Mouse (Mus musculus): ENCODE data around the gene Tpcn2.

Gene Tpcn2

DNA sequence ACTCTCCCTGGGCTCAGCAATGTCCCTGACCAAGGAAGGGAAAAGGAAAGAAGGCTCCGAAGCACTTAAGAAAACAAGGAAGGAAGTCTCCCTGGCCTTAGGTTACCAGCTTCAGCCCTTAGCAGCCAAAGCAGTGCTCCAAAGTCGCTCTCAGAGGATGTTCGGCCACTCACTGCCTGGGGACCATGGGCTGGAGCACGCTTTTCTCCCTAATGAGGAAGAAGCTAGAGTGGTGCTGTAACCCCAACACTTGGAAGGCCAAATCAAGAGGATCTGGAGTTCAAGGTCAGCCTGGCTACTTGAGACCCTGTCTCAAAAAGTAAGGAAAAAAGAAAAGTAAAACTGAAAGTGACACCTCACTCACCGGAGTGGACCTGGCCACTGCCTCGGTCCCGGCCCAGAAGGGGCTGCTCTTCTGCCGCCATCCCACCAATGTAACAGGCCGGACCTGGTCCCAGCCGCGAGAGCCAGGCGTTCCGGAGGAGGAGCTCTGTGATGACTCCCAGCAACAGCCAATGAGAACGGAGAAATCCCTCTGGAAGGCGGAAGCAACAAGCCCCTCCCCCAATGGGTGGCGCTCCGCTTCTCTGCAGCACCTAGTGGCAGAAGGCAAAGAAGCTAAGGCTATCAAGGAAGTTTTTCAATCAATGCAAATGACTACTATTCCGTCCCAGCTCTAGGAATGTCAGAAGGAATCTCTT lies at the start of gene Tpcn2:
TSS of gene Tpcn2 (minus strand) at position 525 of the 701 bp plus-strand sequence.
- DNase-seq: peak; percentile 89 to 90

DNA sequence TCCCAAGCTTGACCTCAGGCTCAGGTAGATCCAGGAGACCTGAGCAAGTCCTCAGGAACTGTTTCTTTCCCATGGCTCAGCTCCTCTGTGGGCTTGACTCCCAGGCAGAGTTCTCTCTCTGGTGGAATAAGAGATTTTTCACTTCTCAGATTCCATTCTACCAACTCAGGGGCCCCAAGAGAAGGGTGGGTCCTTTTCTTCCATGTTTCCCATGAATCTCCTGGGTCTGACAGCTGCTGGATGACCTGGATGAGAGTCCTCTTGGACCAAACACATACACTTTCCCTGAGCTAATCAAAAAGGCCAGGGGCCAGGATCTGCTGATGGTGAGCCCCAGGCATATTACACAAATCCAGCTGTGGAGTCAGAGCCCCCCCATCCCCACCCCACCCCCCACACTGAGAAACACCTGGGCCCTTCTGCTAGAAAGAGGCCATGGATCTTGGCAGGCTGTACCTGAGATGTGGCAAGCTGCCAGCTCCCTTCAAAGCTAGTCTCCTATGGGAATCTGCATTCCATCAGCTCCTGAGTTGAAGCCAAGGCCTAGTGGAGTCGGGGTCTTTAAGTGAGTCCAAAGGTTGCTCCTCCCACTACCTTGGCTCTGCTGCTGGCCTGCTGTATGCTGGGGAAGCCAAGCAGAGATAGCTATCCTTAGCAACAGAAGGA lies 48.7 kb upstream of the Tpcn2 start:
- no peak for DNase-seq

DNA sequence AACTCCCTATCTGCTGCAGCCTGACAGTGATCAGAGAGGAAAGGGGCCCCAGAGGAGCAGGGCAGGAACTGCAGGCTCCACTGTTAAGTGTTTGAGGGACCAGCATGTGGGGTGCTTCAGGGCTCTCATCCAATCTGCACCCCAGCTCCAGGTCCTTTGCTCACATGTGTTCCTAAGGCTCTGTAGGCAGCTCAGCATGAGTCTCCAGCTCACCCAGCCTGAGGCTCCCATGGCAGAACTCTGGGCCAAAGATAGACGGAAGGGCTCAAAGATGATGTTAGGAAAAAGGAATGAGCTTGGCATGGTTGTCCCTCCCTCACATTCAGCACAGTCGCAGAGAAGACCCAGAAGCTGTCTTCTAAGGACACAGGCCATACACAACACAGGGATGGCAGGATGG lies 46.8 kb upstream of the Tpcn2 start:
- DNase-seq: no peak

DNA sequence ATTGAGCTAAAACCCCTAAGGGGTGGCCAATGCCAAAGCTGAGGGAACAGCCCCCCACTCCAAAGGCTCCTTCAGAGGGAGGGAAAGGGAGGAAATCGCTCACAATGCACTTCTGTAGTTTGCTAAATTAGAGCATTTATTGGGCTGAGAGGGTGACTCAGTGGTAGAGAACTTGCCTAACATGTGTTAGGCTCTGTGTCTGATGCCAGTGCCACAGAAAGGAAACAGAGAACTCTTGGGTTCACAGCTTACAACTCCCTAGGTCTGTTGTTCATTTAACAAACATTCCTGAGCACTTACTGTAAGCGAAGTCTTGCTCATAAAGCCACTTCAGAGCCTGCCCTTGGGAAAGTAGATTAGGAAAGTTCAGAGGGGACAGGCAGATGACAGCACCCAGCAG lies 46.2 kb upstream of the Tpcn2 start:
- DNase-seq: no peak

DNA sequence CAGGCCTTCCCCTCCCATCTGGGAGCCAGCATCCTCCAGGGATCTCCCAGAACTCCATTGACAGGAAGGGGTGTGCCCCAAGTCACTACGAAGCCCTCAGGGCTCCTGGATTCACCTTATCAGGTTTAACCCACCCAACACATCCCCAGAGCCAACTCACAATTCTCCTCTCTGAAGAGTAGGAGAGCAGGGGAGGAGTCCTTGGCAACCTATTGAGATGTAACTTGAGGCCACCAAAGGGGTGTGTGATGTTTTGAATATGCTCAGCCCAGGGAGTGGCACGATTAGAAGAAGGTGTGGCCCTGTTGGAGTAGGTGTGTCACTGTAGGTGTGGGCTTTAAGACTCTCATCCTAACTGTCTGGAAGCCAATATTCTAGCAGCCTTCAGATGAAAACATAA lies 41.9 kb upstream of the Tpcn2 start:
- DNase-seq: no peak

DNA sequence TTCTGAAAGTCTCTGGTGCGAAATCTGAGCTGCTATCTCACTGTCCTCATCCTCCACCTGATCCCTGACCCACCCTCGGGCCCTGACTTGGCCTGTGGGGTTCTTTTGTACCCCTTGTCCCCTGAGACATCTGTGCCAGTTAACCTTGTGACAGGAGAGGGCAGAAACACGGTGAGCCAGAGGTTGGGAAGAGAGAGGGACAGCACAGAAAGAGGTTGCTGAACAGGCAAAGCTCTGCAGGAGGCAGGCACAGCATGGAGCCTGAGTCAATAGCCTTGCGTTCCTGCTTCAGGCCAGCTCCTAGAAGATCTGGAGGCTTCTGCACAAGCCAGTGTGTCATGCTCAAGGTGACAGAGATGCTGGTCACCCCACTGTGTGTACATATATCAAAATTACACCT lies 39.8 kb upstream of the Tpcn2 start:
- no peak for DNase-seq

DNA sequence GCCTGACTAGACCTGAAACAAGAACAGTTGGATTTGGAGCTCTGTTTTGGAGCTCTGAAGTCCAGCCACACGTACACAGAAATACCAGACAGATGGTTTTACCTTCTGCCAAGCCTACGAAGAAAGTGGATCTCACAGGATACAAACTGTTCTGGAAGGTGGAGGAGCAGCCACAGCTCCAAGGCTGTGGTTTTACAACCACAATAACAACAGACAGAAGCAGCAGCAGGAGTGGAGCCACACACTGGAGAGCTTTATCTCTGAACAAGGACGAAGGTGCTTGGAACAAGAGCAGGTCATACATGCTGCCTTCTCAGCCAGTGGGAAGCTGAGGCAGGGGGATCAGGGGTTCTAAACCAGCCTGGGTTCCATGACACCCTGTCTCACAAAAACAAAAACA lies 35.7 kb upstream of the Tpcn2 start:
- no peak for DNase-seq

DNA sequence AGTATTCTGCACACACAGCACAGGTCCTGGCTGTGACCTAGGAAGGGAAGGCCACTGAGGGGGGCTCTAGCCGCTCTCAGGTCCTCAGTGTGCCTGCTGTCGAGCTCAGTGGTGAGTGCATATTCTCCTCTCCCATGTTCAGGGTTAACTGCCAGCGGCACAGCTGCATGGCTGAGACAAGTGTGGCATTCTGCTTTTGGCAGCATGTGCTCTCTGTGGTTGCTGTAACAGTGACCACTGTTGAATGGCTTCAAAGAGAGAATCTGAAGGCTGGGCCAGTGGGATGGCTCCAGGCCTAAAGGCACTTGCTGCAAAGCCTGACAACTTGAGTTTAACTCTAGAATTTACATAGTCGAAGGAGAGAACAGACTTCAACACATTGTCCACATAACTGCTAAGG lies 33.7 kb upstream of the Tpcn2 start:
- DNase-seq: no peak

DNA sequence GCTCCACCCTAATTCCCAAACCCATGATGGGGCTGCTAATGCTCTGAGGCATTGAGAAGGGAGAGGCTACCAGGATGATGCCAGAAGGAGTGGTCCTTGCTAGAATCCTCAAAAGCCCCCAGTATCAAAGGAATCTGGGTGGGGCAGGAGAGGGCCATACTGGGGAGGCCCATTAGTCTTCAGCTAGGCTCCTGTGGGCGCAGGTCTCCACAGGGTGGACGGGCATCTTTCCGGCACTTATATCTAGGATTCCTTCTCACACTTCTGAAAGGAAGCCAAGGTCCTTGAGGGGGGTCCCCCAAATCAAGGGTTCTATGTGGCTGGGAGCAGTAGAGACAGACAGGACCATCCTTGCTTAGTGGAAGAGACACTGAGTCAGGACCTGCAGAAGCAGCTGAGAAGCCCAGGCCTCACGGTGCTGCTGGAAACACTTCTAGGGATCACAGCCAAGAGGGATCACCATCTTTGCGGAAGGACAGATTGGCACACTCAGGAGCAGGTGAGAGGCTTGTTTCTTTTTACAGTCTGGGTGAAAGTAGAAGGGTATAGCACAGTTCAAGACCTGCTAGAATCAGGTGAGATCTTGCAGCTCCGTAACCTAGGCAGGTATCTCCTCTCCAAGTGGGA lies 31.1 kb upstream of the Tpcn2 start, which contains the start of gene Mrgprd:
TSS of gene Mrgprd (plus strand) at position 51 of the 627 bp plus-strand sequence.
- no peak for DNase-seq

DNA sequence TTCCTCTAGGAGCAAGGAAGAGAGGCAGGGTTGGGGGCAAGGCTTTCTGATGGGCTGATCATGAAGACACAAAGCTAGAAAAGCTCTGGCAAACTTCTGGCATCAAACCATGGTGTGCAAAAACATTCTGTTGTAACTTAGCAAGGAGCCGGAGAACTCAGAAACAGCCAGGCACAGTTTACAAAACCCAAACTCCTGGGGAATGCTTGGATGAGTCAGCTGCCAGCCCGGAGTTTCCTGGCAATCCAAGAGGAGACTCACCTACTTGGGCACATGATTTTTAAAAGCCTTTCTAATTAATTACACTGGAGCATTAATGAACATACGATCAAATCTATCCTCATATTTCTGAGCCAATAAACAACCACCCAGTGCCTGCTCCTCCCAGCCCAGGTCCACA lies 28.3 kb upstream of the Tpcn2 start:
- DNase-seq: no peak

DNA sequence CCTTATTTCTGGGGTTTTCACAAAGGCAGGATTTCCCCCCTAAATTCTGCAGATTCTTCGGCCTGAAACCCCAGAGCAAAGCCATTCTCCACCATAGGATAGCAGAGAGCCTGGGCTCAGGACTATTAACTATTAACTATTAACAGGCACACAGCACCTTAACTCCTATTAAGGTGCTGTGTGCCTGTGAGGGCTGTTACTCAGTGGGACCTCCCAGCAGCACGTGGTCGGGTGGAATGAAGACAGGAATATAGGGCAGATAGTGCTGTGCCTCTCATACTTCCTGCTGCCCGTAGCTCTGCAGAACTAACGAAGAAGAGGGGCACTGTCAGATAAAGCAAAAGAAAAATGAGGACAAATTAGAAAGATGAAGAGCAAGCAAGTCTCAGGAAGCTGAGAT lies 26.7 kb upstream of the Tpcn2 start:
- DNase-seq: no peak

DNA sequence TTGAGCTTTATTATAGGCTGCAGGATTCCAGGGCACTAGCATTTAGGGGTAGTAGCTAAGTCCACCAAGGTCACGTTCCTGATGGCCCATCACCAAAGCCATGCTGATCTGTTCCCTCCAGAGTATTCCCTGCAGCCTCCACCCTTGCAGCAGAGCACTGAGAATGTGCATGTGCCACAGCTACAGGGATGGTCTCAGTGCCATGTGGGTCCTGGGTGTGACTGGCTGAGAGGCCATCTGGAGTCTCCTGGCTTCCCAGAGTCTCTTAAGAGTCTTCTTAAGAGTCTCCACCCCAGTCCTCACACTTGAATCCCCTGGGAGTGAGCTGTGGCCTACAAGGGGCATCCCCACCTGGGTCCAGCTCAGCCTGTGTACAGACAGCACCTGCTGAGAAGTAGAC lies 26.1 kb upstream of the Tpcn2 start:
- no peak for DNase-seq

DNA sequence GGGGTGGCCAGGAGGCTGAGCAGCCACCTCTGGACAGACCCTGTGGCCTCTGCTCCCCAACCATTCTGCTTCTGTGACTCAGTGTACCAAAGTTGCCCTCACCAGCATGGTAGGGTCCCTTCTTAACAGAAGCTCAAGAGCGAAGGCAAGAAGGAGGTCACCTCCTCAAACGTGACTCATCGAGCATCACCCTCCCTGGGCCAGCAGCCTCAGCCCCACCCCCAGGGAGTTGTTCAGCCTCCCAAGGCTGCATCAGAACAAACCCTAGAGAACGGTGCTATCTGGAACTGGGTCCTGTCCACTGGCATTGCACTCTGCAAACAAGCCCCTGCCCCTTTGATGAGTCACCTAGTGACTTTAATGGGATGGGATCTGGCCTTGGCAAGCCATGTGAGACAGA lies 25.1 kb upstream of the Tpcn2 start:
- no peak for DNase-seq

DNA sequence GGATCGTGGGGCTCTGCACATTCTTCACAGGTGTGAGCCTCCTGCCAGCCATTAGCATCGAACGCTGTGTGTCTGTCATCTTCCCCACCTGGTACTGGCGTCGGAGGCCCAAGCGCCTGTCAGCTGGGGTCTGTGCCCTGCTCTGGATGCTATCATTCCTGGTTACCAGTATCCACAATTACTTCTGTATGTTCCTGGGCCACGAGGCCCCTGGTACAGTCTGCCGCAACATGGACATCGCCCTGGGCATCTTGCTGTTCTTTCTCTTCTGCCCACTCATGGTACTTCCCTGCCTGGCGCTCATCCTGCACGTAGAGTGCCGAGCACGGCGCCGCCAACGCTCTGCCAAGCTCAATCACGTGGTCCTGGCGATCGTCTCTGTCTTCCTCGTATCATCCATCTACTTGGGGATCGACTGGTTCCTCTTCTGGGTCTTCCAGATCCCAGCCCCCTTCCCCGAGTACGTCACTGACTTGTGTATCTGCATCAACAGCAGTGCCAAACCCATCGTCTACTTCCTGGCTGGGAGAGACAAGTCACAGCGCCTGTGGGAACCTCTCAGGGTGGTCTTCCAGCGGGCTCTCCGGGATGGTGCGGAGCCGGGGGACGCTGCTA lies 24.4 kb upstream of the Tpcn2 start:
- DNase-seq: no peak

DNA sequence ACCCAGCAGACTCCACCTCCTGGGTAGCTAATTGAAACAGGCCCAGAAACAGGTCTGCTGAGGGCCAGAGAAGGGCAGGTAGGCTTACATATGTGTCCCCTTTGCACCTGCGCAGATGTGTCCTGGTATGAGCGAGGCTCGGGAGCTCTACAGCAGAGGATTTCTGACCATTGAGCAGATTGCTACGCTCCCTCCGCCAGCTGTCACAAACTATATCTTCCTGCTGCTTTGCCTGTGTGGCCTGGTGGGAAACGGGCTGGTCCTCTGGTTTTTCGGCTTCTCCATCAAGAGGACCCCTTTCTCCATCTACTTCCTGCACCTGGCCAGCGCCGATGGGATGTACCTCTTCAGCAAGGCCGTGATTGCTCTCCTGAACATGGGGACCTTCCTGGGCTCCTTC lies 23.8 kb upstream of the Tpcn2 start:
- no peak for DNase-seq

DNA sequence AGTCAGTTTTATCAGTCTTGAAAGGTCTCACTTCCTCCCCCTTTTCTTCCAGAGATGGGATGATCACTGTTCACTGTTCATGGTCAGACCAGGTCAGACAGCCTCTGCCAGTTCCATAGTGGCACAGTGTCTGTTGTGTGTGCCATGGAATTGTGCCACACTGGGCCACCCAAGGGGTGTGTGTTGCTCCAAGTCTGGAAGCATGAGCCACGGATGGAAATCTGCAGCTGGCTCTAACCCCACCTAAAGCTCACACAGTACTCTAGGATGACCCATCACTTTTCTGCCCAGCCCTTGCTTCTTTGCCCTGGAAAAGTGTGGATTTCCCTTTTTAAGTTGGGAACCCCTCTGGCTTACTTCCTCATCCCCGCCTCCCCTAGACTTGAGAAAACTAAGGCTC lies 20.3 kb upstream of the Tpcn2 start:
- DNase-seq: no peak

DNA sequence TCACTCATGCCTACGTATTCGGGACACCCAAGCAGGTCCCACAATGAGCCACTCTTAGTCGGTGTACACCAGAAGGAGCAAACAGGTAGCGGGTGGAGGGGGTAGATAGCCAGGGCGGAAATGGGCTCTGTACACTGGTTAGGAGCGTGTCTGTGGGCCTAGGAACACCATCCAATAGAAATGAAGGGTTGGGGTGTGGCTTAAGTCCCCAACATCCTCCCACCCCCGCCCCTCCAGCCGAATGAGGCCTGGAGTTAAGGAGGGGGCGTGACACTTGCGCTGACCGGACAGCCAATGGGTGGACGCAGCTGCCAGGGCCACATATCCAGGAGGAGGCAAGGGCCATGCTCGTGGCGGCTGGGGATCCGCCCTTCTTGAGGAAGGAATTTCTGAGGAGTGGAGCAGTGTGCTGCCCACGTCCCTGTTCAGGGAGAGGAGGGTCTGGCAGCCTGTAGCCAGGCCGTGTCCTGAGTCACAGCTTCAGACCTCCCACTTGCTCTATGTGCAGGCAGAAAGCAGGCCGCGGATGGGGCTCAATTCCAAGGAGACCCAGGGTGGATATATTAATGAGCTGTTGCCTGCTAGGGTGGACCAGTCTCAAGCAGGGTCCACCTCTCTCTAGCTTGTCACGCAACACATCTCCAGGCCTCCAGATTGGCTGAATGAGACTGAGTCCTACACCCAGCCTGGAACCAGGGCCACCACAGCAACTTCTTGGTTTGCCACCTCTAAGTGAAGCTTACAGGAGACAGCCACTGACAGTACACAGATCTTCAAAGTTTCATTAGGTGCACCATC lies 18.9 kb upstream of the Tpcn2 start:
- DNase-seq: no peak

DNA sequence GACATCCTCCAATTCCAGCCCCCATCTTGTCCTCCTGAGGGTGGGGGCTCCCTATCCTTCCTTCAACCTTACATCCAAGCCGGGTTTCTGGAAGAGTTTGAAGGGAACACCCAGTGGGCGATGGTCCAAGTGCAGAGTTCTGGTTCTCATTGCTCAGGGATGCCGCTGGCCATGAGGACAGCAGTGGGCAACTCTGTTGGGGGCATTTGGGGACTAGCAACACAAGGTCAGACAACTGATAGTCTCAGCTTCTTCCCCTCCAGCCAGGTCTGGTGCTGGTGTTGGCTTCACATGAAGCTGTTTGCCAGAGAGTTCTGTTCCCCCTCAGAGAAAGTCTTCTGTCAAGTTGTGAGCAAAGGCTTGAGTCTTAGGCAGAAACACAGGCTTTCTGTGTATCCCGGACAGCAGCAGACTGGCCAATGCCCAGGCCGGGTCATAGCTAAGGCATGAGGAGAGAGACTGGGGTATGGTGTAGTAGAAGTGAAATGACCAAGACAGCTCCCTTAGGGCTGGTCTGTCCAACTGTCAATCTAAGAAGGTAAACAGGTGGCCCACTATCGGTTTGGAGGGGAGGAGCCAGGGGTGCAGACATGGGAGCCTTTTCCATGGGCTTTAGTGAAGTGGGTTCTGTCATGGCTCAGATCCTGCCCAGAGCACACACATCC lies 17.7 kb upstream of the Tpcn2 start:
- no peak for DNase-seq

DNA sequence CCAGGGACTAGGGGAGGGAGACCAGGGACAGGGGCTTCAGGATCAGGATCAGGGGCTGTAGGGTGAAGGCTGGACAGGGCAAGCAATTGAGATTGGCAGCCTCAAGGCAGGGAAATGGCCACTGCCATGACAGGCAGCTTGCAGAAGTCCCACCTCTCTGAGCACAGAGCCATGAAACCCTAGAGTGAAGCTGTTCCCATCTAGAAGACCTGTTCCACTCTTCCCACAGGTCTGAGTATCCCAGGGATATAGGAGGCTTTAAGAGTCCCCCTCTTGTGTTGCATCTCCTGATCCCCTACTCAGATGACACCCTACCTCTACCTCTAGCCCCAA lies 17.2 kb upstream of the Tpcn2 start:
- no peak for DNase-seq

DNA sequence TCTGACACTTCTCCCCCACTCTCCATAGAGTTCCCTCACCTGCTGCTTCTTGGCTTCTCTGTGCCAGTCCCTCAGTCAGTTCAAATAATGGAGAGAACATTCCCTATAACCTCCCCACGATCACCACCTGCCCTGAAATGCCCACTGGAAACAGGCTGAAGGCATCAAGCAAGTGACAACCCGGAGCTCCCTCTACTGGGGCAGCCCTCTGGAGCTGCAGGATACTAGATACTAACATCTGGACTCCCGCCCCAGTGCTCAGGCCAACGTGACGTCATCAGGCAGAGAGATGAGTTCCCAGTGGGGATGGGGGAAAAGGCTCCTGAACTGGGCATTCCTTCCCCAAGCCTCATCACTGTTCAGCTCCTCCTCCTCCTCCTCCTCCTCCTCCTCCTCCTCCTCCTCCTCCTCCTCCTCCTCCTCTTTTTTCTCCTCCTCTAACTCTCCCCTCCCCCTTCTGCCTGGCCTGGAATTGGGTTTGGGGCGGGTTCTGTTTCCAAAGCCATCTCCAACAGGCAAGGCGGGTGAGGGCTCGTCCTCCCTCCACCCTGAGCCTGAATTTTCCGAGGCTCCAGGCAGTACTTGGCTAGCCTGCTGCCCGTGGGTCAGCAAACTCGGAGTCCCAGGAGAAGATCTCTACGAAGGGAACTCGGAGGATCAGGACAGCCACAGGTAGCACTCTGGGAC lies 16.7 kb upstream of the Tpcn2 start, which contains the start of gene Mrgprf:
TSS of gene Mrgprf (plus strand) at position 508 of the 687 bp plus-strand sequence.
- no peak for DNase-seq

DNA sequence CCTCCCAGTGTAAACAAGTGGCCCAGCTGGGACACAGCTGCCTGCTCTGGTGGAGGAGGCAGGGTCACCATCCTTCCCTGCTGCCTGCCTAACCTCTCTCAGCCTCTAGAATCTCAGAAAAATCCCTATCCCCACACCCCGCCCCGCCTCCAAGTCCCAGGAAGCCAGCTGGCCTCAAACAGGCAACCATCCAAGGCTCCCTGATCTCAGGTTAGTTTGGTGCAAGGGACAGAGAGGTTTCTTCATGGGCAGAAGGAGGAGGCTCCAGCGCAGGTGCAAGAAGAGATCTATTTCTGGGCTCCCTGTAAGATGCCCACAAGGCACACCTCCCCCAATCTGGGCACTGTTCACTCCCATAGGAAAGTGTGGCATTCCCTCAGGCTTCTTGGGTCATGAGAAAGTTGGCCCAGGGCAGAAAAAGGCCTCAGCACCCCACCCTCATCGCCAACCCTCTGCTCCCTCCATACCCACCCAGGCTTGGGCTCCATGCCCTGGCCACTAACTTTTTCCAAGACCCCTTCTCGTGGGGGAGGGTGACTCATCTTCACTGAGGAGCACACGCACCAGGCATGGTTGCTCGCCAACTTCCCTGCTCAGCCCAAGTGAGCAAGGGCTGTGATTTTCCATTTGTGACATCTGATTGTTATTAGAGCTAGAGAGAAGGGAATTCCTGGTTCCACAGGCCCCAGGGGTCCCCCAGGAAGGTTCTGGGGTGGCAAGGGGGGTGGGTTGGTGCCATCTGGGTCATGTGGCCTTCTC lies 15.9 kb upstream of the Tpcn2 start:
- no peak for DNase-seq

Measured in B cell, adult 2 months (primary cell).